Mouse (Mus musculus) ES-E14 (cell line): ENCODE measurements around the gene Iqcc. TPM values are rescaled to one million over a fixed set of nuclear protein-coding genes. Genes with fewer than 3 reads are reported as not detected.
A peak's percentile ranks its signal among the peaks of the same experiment; 100 is the strongest.

Experiments used
- DNase-seq: peaks from one replicate; pipeline ENCODE4 v3.0.0-alpha.2; 2013; ENCODE audit warnings: low read depth, low spot score
- H3K27ac ChIP-seq: 2 replicates; pipeline ENCODE4 v1.5.1; 2012; ENCODE audit warnings: low read depth, mild to moderate bottlenecking, low read length, moderate library complexity, mixed read lengths; ENCODE audit not compliant: poor library complexity, insufficient read depth, severe bottlenecking
- H3K36me3 ChIP-seq: 2 replicates; pipeline ENCODE4 v1.6.1; 2012; ENCODE audit warnings: mild to moderate bottlenecking, low read length, moderate library complexity, mixed read lengths; ENCODE audit not compliant: control insufficient read depth, poor library complexity, insufficient read depth, severe bottlenecking
- H3K4me1 ChIP-seq, 2 experiments: fragments of 150-350 bp in 1 of 2; sonication (generic) in 1 of 2; 2 replicates each; pipeline ENCODE4 v1.6.1; 2012; ENCODE audit warnings: low read length in 2 of 2, mild to moderate bottlenecking in 1 of 2, mixed read lengths in 1 of 2; ENCODE audit not compliant: control insufficient read depth in 2 of 2, insufficient read depth in 2 of 2, poor library complexity in 1 of 2
- H3K4me3 ChIP-seq, 2 experiments: fragments of 150-350 bp in 1 of 2; sonication (generic) in 1 of 2; 2 replicates each; pipeline ENCODE4 v1.5.1; 2012; ENCODE audit warnings: low read length in 2 of 2, low read depth in 1 of 2, mild to moderate bottlenecking in 1 of 2, mixed read lengths in 1 of 2; ENCODE audit not compliant: insufficient read depth in 1 of 2, poor library complexity in 1 of 2, severe bottlenecking in 1 of 2
- H3K9ac ChIP-seq: 2 replicates; pipeline ENCODE4 v1.6.1; 2012; ENCODE audit warnings: low read depth, mild to moderate bottlenecking, low read length, mixed read lengths; ENCODE audit not compliant: poor library complexity, insufficient read depth, severe bottlenecking
- H3K9me3 ChIP-seq: fragments of 150-350 bp; sonication (generic); 2 replicates; pipeline ENCODE4 v1.6.1; 2012; ENCODE audit warnings: low read depth, mild to moderate bottlenecking, low read length; ENCODE audit not compliant: control insufficient read depth, insufficient read depth
- CHD2 ChIP-seq: IDR thresholded peaks from 2 replicates; pipeline ENCODE4 v1.6.1; 2014; ENCODE audit warnings: mild to moderate bottlenecking, low read depth, low read length, inconsistent platforms
- HCFC1 ChIP-seq: IDR thresholded peaks from 2 replicates; pipeline ENCODE4 v1.6.1; 2012; ENCODE audit warnings: low read length, inconsistent platforms, borderline replicate concordance; ENCODE audit not compliant: insufficient read depth
- MAFK ChIP-seq: IDR thresholded peaks from 2 replicates; pipeline ENCODE4 v1.6.1; 2014; ENCODE audit warnings: mild to moderate bottlenecking, low read depth, low read length, inconsistent platforms; ENCODE audit not compliant: insufficient read depth
- ZC3H11A ChIP-seq: IDR thresholded peaks from 2 replicates; pipeline ENCODE4 v1.6.1; 2012; ENCODE audit warnings: low read depth, mild to moderate bottlenecking, inconsistent platforms, low read length, borderline replicate concordance
- ZNF384 ChIP-seq: IDR thresholded peaks from 2 replicates; pipeline ENCODE4 v1.6.1; 2012; ENCODE audit warnings: low read depth, low read length, inconsistent platforms
- in situ Hi-C, 2 experiments: fragments of 600-800 bp; cut with MboI; formaldehyde crosslinking; loops; one replicate each; pipeline ENCODE4 v1.15.1; 2025; ENCODE audit warnings: low sequenced_read_pairs in 2 of 2, inconsistent platforms in 1 of 2; ENCODE audit not compliant: unreplicated experiment in 2 of 2
- total RNA-seq: library from RNA; depleted of rRNA; stranded (reverse); fragments of 300-350 nt; gene quantifications from 2 replicates; pipeline ENCODE4 v1.2.3, GENCODE M21; 2012

Gene Iqcc
- total RNA-seq, 1 experiment: 7.9 TPM

DNA sequence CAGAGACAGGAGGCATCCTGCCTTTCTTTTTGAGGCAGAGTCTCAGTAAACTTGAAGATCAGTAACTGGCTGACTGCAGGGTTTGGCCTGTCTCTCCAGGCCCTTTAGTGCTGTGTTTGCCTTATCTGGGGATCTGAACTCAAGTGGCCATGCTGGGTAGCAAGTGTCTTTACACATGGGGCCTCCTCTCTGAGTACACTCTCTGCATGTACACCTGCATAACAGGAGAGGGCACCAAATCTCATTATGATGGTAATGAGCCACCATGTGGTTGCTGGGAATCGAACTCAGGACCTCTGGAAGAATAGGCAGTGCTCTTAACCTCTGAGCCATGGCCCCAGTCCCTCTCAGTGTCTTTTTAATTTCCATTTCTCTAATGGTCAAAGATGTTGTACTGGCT, 36.6 kb downstream of the Iqcc start:
- H3K4me3 ChIP-seq: no peak overlapping the region
- H3K9me3 ChIP-seq: no peaks in the 10 kb centered on the region
- no peaks in the 10 kb centered on the region for H3K36me3 ChIP-seq
- H3K27ac ChIP-seq: no peak overlapping the region
- DNase-seq: peak; percentile 45
- peaks cover 0 to 13% of the 10 kb centered on the region in 2 experiments; a peak in 1 of 4 replicates for H3K4me1 ChIP-seq
- H3K9ac ChIP-seq: peak overlapping the region; percentile 47; the same call in 1 of the 2 replicates
- no peak for TF ChIP-seq MAFK
- no peak for TF ChIP-seq ZC3H11A
- TF ChIP-seq ZNF384: no peak
- no peak for TF ChIP-seq CHD2
- TF ChIP-seq HCFC1: no peak
- in situ Hi-C loops: no loop called here

DNA sequence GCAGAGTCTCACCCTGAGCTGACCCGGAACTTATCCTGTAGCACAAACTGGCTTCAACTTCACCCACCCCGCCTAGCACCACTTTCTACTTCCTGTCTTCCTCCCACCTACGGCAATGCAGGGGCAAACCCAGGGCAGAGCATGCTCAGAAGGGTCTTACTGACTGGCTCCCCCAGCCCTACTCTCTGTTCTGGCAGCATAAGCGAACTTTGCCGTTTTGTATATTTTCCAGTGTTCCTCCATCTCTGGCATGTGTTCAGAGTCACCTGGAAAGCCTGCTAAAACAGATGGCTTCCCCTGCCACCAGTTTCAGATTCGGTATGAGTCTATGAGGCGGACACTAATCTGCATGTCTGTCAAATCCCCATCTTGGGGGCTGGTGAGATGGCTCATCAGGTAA, 38.6 kb downstream of the Iqcc start:
- in situ Hi-C loops: no loop called here
- TF ChIP-seq HCFC1 (no peak), ZNF384 (no peak), MAFK (no peak), ZC3H11A (no peak)
- Histone ChIP-seq H3K4me3 (no peak overlapping the region), H3K9me3 (no peaks in the 10 kb centered on the region), H3K9ac (no peak overlapping the region; the same call in 1 of the 2 replicates), H3K27ac (peak overlapping the region; percentile 16; the same call in 1 of the 2 replicates), H3K36me3 (no peaks in the 10 kb centered on the region), H3K4me1 (peaks cover 0 to 10% of the 10 kb centered on the region in 2 experiments; a peak in 1 of 4 replicates)
- peak; percentile 45 for DNase-seq

GRCm38 (mm10) chr4:129578466-129578865, 40.4 kb downstream of the Iqcc start, which contains the start of gene Fam167b:
Gene Fam167b, minus strand, starts transcription at chr4:129578549.
- no peak for TF ChIP-seq ZC3H11A
- TF ChIP-seq MAFK: no peak
- no peak for TF ChIP-seq ZNF384
- no peak for TF ChIP-seq HCFC1
- TF ChIP-seq CHD2: no peak
- DNase-seq: no peak
- H3K4me3 ChIP-seq: no peak within 1 kb of the TSS
- no peaks in the 10 kb centered on the region for H3K36me3 ChIP-seq
- H3K9ac ChIP-seq: 0 out of 2 replicates have a peak within 1 kb of the TSS, but pooled peaks have one; percentile 7
- no peaks in the 10 kb centered on the region for H3K9me3 ChIP-seq
- peaks cover 0 to 6% of the 10 kb centered on the region in 2 experiments; a peak in 1 of 4 replicates for H3K4me1 ChIP-seq
- no peak within 1 kb of the TSS for H3K27ac ChIP-seq
- in situ Hi-C loops: no loop called here

- H3K27ac ChIP-seq: no peak overlapping the region
- in situ Hi-C loops: no loop called here
- no peak overlapping the region for H3K4me3 ChIP-seq
- H3K4me1 ChIP-seq: peaks cover 0 to 6% of the 10 kb centered on the region in 2 experiments; a peak in 1 of 4 replicates
- H3K9ac ChIP-seq: no peak overlapping the region
- H3K36me3 ChIP-seq: no peaks in the 10 kb centered on the region
- DNase-seq: no peak
- H3K9me3 ChIP-seq: no peaks in the 10 kb centered on the region
- peak; percentile 84 for TF ChIP-seq CHD2
- TF ChIP-seq HCFC1: no peak
Measured at GRCm38 (mm10) chr4:129577688-129578087, 41.2 kb downstream of the Iqcc start.

DNA sequence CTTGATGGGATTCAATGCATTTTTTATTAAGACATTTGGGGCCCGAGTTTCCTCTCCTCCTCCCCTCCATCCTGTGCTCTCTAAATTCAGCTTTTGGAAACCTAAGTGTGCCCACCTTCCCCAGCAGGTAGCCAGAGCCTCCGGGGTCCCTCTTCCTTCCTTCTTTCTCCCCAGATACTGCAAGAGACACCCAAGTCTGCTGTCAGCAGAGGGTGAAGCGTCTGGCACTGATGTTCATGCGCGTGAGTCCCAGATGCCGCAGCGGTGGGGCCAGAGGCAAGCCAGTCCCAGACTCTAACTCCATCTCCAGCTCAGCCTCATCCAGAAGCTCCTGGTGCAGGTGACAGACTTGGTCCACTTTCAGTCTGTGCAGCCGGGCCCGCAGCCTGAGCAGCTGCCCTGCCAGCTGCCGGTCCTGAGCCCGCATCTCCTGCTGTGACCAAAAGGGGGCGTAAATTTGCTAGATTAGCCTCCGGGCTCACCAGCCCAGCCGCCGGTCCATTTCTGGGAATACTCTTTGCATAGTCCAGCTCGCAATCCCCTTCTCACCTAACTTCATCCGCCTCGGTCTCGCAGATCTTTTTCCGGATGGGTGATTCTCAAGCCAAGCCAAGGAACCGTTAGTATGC, 41.9 kb downstream of the Iqcc start:
- in situ Hi-C loops: no loop called here
- Histone ChIP-seq H3K4me3 (no peak overlapping the region), H3K36me3 (no peaks in the 10 kb centered on the region), H3K4me1 (peaks cover 0 to 6% of the 10 kb centered on the region in 2 experiments; a peak in 2 of 4 replicates), H3K9ac (0 out of 2 replicates have a peak overlapping the region, but pooled peaks have one; percentile 7), H3K27ac (no peak overlapping the region), H3K9me3 (no peaks in the 10 kb centered on the region)
- TF ChIP-seq MAFK (no peak), HCFC1 (no peak), CHD2 (no peak), ZC3H11A (no peak), ZNF384 (no peak)
- no peak for DNase-seq
